Mouse (Mus musculus) cerebellum, adult 2 months (tissue): ENCODE results near the gene Asic3.
"Not testable (repeated sequence)": the region's sequence is repeated elsewhere in the genome, so short reads cannot be mapped to it uniquely, and the experiment has no call there.

Experiments used
- CTCF ChIP-seq: fragments of 200-500 bp; IDR thresholded peaks from 2 replicates; pipeline ENCODE4 v1.5.1; 2011; ENCODE audit warnings: low read depth, mild to moderate bottlenecking, control low read depth, low read length, moderate library complexity, borderline replicate concordance; ENCODE audit not compliant: insufficient read depth
- POLR2A ChIP-seq: fragments of 200-500 bp; IDR thresholded peaks from 2 replicates; pipeline ENCODE4 v1.6.1; 2011; ENCODE audit warnings: low read length, control low read depth, borderline replicate concordance; ENCODE audit not compliant: insufficient read depth

DNA sequence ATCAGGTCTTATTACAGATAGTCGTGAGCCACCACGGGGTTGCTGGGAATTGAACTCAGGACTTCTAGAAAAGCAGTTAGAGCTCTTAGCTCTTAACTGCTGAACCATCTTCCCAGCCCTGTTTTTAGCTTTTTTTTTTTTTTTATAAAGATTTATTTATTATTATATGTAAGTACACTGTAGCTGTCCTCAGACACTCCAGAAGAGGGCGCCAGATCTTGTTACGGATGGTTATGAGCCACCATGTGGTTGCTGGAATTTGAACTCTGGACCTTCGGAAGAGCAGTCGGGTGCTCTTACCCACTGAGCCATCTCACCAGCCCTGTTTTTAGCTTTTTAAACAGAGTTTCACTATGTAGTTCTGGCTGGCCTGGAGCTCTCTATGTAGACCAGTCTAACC is 16.9 kb upstream of the Asic3 start:
- not testable (repeated sequence) for TF ChIP-seq POLR2A, CTCF
